Mouse (Mus musculus) testis, adult 2 months (tissue): Measurements from ENCODE around the gene Fcrl1. TPM values are rescaled to one million over a fixed set of nuclear protein-coding genes. Genes with fewer than 3 reads are reported as not detected.

Experiments used
- H3K27ac ChIP-seq: fragments of 200-500 bp; 2 replicates; pipeline ENCODE4 v1.5.1; 2012; ENCODE audit warnings: low read depth, low read length; ENCODE audit not compliant: control insufficient read depth, insufficient read depth
- H3K27me3 ChIP-seq: fragments of 200-500 bp; 2 replicates; pipeline ENCODE4 v1.6.1; 2012; ENCODE audit warnings: mild to moderate bottlenecking, low read length, moderate library complexity; ENCODE audit not compliant: control insufficient read depth, insufficient read depth
- H3K36me3 ChIP-seq: fragments of 200-500 bp; 2 replicates; pipeline ENCODE4 v1.6.1; 2012; ENCODE audit warnings: mild to moderate bottlenecking, low read length; ENCODE audit not compliant: control insufficient read depth, insufficient read depth
- H3K4me1 ChIP-seq: fragments of 200-500 bp; 2 replicates; pipeline ENCODE4 v1.6.1; 2012; ENCODE audit warnings: low read length; ENCODE audit not compliant: control insufficient read depth, insufficient read depth
- H3K4me3 ChIP-seq: fragments of 200-500 bp; 2 replicates; pipeline ENCODE4 v1.5.1; 2012; ENCODE audit warnings: low read depth, mild to moderate bottlenecking, low read length, moderate library complexity, mixed read lengths; ENCODE audit not compliant: control insufficient read depth
- CTCF ChIP-seq: fragments of 200-500 bp; IDR thresholded peaks from 2 replicates; pipeline ENCODE4 v1.5.1; 2012; ENCODE audit warnings: low read depth, mild to moderate bottlenecking, inconsistent platforms, low read length, moderate library complexity; ENCODE audit not compliant: control insufficient read depth, insufficient read depth, insufficient replicate concordance
- POLR2A ChIP-seq: fragments of 200-500 bp; IDR thresholded peaks from 2 replicates; pipeline ENCODE4 v1.6.1; 2012; ENCODE audit warnings: low read depth, mild to moderate bottlenecking, inconsistent platforms, low read length, moderate library complexity; ENCODE audit not compliant: control insufficient read depth
- polyA plus RNA-seq: library from polyadenylated mRNA; depleted of rRNA; stranded (reverse); fragments of >200 nt; gene quantifications from 2 replicates; pipeline ENCODE4 v1.2.3, GENCODE M21; 2012; rRNA removed

Gene Fcrl1
- polyA plus RNA-seq, 1 experiment = not detected

GRCm38 (mm10) chr3:87411150-87411549 lies 35.0 kb downstream of the Fcrl1 start:
- H3K36me3 ChIP-seq = no peaks in the 10 kb centered on the region
- H3K4me1 ChIP-seq = peaks cover 4% of the 10 kb centered on the region; the same call in 1 of the 2 replicates
- no peaks in the 10 kb centered on the region for H3K27me3 ChIP-seq
- peak; percentile 92 for TF ChIP-seq CTCF
- no peak for TF ChIP-seq POLR2A
- H3K4me3 ChIP-seq = no peak overlapping the region; the same call in 1 of the 2 replicates
- H3K27ac ChIP-seq = no peak overlapping the region

- H3K27me3 ChIP-seq = no peaks in the 10 kb centered on the region
- H3K4me1 ChIP-seq = no peaks in the 10 kb centered on the region
- no peaks in the 10 kb centered on the region for H3K36me3 ChIP-seq
- no peak overlapping the region for H3K4me3 ChIP-seq
- TF ChIP-seq CTCF = no peak
- TF ChIP-seq POLR2A = no peak
- no peak overlapping the region for H3K27ac ChIP-seq
These were observed 44.5 kb downstream of the Fcrl1 start for GRCm38 (mm10) chr3:87420645-87421044.

DNA sequence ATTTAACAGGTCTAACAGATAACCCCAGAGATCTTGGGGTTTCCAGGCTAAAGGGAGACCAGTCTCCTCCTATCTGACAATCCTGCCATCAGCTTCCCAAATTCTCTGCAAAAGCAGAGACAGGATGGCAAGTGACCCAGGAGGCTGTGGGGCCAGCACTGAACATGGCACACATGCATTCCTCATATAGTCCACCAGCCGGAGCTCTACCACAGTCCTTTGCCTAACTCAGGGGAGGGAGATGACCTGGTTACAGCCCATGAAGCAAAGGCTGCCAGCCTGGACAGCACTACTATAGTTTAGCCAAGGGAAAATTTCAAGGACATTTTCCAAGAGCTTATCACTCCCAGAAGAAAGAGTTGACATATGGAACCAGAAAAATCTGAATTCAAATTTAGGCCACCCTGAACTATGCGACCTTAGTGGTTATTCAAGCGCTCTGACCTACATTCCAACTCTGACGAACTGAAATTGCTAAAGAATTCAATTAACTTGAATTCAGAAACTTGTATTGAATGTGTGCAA lies 46.3 kb downstream of the Fcrl1 start:
- Histone ChIP-seq H3K36me3 (no peaks in the 10 kb centered on the region), H3K4me1 (no peaks in the 10 kb centered on the region), H3K27me3 (no peaks in the 10 kb centered on the region), H3K4me3 (no peak overlapping the region), H3K27ac (no peak overlapping the region)
- TF ChIP-seq POLR2A (no peak), CTCF (no peak)

DNA sequence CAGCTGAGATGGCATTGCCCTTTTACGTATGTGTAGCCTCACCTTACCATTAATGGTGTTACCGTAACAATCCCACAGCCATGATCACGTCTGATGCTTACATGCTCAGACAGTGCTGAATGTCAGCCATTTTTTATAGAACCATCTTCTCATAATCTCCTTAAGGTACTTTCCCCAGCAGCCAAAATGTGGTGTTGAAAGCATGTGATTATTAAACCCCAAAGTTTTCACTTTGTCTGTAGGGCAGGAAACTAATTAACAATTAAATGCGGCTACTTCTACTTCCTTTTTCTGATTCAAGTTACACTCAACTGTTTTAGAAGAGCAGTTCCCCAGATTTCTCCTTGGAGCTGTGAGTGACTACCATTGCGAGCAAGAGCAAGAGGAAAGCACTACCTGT lies 59.3 kb downstream of the Fcrl1 start, which contains the start of gene Fcrl5:
Fcrl5 (plus strand) TSS at position 295 of the 400 bp plus-strand sequence.
- no peaks in the 10 kb centered on the region for H3K36me3 ChIP-seq
- no peaks in the 10 kb centered on the region for H3K27me3 ChIP-seq
- no peak within 1 kb of the TSS for H3K27ac ChIP-seq
- H3K4me1 ChIP-seq = no peaks in the 10 kb centered on the region
- TF ChIP-seq POLR2A = no peak
- no peak for TF ChIP-seq CTCF
- no peak within 1 kb of the TSS for H3K4me3 ChIP-seq

- no peak for TF ChIP-seq POLR2A
- H3K4me3 ChIP-seq = no peak overlapping the region
These were observed 64.4 kb downstream of the Fcrl1 start for GRCm38 (mm10) chr3:87440586-87440985.

DNA sequence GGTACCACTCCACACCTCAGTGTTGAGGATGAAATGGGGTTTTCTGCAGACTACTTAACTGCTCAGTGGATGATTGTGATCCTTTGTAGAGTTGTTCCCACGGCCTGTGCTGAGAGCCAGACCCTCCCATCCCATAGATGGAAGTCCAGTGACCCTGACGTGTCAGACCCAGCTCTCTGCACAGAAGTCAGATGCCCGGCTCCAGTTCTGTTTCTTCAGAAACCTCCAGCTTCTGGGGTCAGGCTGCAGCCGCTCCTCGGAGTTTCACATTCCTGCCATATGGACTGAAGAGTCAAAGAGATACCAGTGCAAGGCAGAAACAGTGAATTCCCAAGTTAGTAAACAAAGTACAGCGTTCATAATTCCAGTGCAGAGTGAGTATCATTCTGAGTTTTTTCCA lies 67.8 kb downstream of the Fcrl1 start:
- no peak for TF ChIP-seq CTCF
- no peak for TF ChIP-seq POLR2A
- no peak overlapping the region for H3K4me3 ChIP-seq
- H3K27me3 ChIP-seq = no peaks in the 10 kb centered on the region

More at GRCm38 (mm10) chr3:87440586-87440985, 64.4 kb downstream of the Fcrl1 start:
- no peak overlapping the region for H3K27ac ChIP-seq
- no peaks in the 10 kb centered on the region for H3K36me3 ChIP-seq
- H3K27me3 ChIP-seq = no peaks in the 10 kb centered on the region
- H3K4me1 ChIP-seq = no peaks in the 10 kb centered on the region

More for the DNA sequence above, 67.8 kb downstream of the Fcrl1 start:
- no peaks in the 10 kb centered on the region for H3K4me1 ChIP-seq
- H3K27ac ChIP-seq = no peak overlapping the region
- no peaks in the 10 kb centered on the region for H3K36me3 ChIP-seq

Other genes with a start within 250 kb of the Fcrl1 start
- 1.5 and 1.8 TPM in 2 replicates for gene Kirrel, start 201.6 kb upstream of the Fcrl1 start, polyA plus RNA-seq
- 0.65 and 0.75 TPM in 2 replicates for gene Fcrls, start 112.6 kb upstream of the Fcrl1 start, polyA plus RNA-seq
- 6.9 and 7.0 TPM in 2 replicates for gene Cd5l, start 18.5 kb upstream of the Fcrl1 start, polyA plus RNA-seq
- gene Fcrl5, start 59.4 kb downstream of the Fcrl1 start, polyA plus RNA-seq = not detected in 2 replicates
- 3.9 and 4.0 TPM in 2 replicates for gene Etv3, start 149.0 kb downstream of the Fcrl1 start, polyA plus RNA-seq
- gene Arhgef11, start 241.2 kb downstream of the Fcrl1 start, polyA plus RNA-seq = 15.9 and 17.5 TPM in 2 replicates